Mouse (Mus musculus): ENCODE measurements around the gene Ipp.

DNA sequence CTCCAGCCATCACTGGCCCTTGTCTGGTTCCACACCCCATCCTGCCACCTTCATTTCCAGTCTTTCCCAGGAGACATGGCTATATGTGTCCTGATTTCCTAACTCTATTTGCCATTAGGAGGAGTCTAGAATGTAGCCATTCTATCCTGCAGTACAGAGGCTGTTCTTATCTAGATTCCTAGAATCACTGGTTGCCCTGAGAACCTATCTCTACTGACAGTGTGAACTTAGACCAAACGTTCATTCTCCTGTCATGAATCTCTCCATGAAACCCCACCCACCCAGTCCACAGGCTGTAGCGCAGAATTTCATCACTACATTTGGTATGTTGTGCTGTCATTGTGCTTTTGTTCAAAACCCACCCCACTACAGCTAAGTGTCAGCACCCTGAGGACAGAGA, 26.0 kb upstream of the Ipp start:
- TF ChIP-seq CTCF (conservative IDR thresholded peaks at IDR 0.05 in 1 of 2, IDR thresholded peaks at IDR 0.05 in 1 of 2; ENCODE audit: low read depth in 2 of 2, low read length in 2 of 2) (no peak), MAZ (IDR thresholded peaks at IDR 0.05; ENCODE audit: low read depth, low read length) (no peak), ZNF384 (IDR thresholded peaks at IDR 0.05; ENCODE audit: low read depth, low read length) (no peak), POLR2AphosphoS2 (IDR thresholded peaks at IDR 0.05; ENCODE audit: low read depth, low read length) (no peak), E2F4 (IDR thresholded peaks at IDR 0.05; ENCODE audit: insufficient replicate concordance, low read depth, low read length) (no peak), MXI1 (IDR thresholded peaks at IDR 0.05; ENCODE audit: low read depth, low read length) (no peak), MEF2A (IDR thresholded peaks at IDR 0.05; ENCODE audit: borderline replicate concordance, low read depth, low read length) (no peak), RAD21 (IDR thresholded peaks at IDR 0.05; ENCODE audit: low read depth, low read length) (no peak), CHD2 (IDR thresholded peaks at IDR 0.05; ENCODE audit: low read length) (no peak), ZMIZ1 (IDR thresholded peaks at IDR 0.05; ENCODE audit: low read depth, low read length) (no peak), EP300 (IDR thresholded peaks at IDR 0.05; ENCODE audit: low read length) (no peak), MYC (IDR thresholded peaks at IDR 0.05; ENCODE audit: low read depth, low read length) (no peak), GABPA (IDR thresholded peaks at IDR 0.05; ENCODE audit: insufficient replicate concordance, low read depth, low read length) (no peak)

Measured in CH12.LX (cell line).